Mouse (Mus musculus) forebrain, embryonic 11.5 days (tissue): ENCODE data around the gene Nek11. TPM values are rescaled to one million over a fixed set of nuclear protein-coding genes. Genes with fewer than 3 reads are reported as not detected.
A peak's percentile ranks its signal among the peaks of the same experiment; 100 is the strongest.

Experiments
- ATAC-seq: fragments of 200-750 bp; cut with Nextera tagmentation; replicated peaks from 2 replicates; pipeline ENCODE4 v1.8.0; 2017; ENCODE audit warnings: moderate TSS enrichment; ENCODE audit not compliant: low FRiP score
- DNase-seq: peaks from one replicate; pipeline ENCODE4 v3.0.0-alpha.2; 2017; ENCODE audit warnings: low spot score
- H3K27ac ChIP-seq: fragments of 300-500 bp; sonication (generic); 2 replicates; pipeline ENCODE4 v1.5.1; 2014; ENCODE audit warnings: low read depth, low read length
- H3K27me3 ChIP-seq: fragments of 300-500 bp; sonication (generic); 2 replicates; pipeline ENCODE4 v1.6.1; 2014; ENCODE audit warnings: mild to moderate bottlenecking, low read length, mixed read lengths; ENCODE audit not compliant: control insufficient read depth, insufficient read depth
- H3K36me3 ChIP-seq: fragments of 300-500 bp; sonication (generic); 2 replicates; pipeline ENCODE4 v1.6.1; 2014; ENCODE audit warnings: mild to moderate bottlenecking, low read length, moderate library complexity, mixed read lengths; ENCODE audit not compliant: control insufficient read depth, insufficient read depth
- H3K4me1 ChIP-seq: fragments of 300-500 bp; sonication (generic); replicated peaks from 2 replicates; pipeline ENCODE4 v1.6.1; 2014; ENCODE audit warnings: low read length, mixed read lengths; ENCODE audit not compliant: control insufficient read depth, insufficient read depth
- H3K4me2 ChIP-seq: fragments of 300-500 bp; sonication (generic); 2 replicates; pipeline ENCODE4 v1.6.1; 2014; ENCODE audit warnings: low read depth, mild to moderate bottlenecking, low read length, moderate library complexity, mixed read lengths; ENCODE audit not compliant: severe bottlenecking
- H3K4me3 ChIP-seq: fragments of 300-500 bp; sonication (generic); 2 replicates; pipeline ENCODE4 v1.5.1; 2014; ENCODE audit warnings: low read depth, low read length
- H3K9ac ChIP-seq: fragments of 300-500 bp; sonication (generic); 2 replicates; pipeline ENCODE4 v1.6.1; 2014; ENCODE audit warnings: low read length
- H3K9me3 ChIP-seq: fragments of 300-500 bp; sonication (generic); 2 replicates; pipeline ENCODE4 v1.6.1; 2016; ENCODE audit warnings: low read length, mixed read lengths; ENCODE audit not compliant: control insufficient read depth
- WGBS: fragments of 180-500 bp; shearing (Covaris S2); extraction: QIAGEN DNeasy Blood & Tissue Kit; methylation state at CpG from one replicate; pipeline ENCODE4 v1.1.7; 2014; 5-methylcytosine and 5-hydroxymethylcytosine counted together
- polyA plus RNA-seq: library from polyadenylated mRNA; unstranded; fragments of >200 nt; fragmentation: Nextera tagmentation; extraction: Ambion mirVana; gene quantifications from 2 replicates; pipeline ENCODE4 v1.2.1, GENCODE M21; 2014

The Nek11 gene
- polyA plus RNA-seq, 1 experiment from 2014 or later = 0.63 TPM

DNA sequence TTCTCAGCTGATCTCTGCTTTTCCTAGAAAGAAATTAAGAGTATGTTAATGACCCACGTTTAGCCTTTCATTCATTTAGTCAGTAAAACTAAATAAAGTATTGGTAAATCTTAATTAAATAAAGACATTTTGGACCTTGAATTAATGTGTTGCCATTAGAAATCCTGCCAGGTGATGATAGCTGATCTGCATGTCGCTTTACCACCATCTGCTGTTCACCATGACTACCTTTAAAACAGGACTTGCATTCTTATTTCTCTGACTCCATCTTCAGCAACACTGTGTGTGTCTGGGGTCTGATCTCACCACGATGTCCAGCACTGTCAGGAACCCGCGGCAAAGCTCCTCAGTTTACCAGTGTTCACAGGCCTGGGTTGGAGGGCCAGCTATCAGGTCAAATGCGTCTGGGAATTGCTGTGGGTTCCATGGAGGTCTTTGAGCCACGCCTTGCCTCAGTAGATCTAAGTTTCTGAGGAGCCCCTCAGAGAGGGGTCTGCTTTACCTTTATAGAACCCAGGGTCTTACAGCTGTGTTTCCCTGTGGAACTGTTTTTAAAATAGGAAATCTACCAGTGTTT lies 18.3 kb downstream of the Nek11 start:
- DNase-seq (no peak), ATAC-seq (no peak)
- Histone ChIP-seq H3K4me2 (no peak overlapping the region), H3K36me3 (no peaks in the 10 kb centered on the region), H3K4me1 (no peaks in the 10 kb centered on the region), H3K27me3 (no peaks in the 10 kb centered on the region), H3K27ac (no peak overlapping the region), H3K4me3 (no peak overlapping the region), H3K9ac (no peak overlapping the region), H3K9me3 (no peaks in the 10 kb centered on the region)
- 79% methylated on average over 7 of the region's 7 CpGs for WGBS

GRCm38 (mm10) chr9:105376411-105376810 lies 18.9 kb downstream of the Nek11 start:
- Histone ChIP-seq H3K27ac (no peak overlapping the region), H3K4me3 (no peak overlapping the region), H3K4me2 (no peak overlapping the region), H3K9ac (no peak overlapping the region), H3K27me3 (no peaks in the 10 kb centered on the region), H3K9me3 (no peaks in the 10 kb centered on the region), H3K36me3 (no peaks in the 10 kb centered on the region), H3K4me1 (no peaks in the 10 kb centered on the region)
- ATAC-seq (no peak), DNase-seq (no peak)
- 83% methylated on average over 7 of the region's 7 CpGs for WGBS

DNA sequence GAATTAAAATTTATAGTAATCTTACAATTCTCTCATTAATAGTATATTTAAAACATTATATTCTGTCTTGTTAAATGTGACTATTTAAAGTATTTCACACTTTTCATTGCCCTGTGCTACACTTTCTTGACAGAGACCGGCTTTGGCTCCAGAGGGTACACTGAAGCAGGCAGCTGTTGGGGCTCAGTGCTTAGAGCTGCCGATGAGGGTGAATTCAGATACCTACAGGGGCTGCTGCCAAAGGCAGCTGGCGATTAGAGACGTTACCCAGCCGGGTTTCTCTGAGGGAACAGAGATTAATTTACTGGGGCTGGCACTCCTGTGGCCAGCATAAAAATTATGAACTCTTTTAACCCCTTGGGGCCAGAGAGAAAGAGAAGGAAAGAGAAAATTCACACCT lies 21.0 kb downstream of the Nek11 start:
- H3K27me3 ChIP-seq = no peaks in the 10 kb centered on the region
- no peaks in the 10 kb centered on the region for H3K4me1 ChIP-seq
- WGBS = 74% methylated on average over 5 of the region's 5 CpGs
- DNase-seq (no peak), ATAC-seq (no peak)
- no peak overlapping the region for H3K27ac ChIP-seq
- no peak overlapping the region for H3K4me2 ChIP-seq
- no peaks in the 10 kb centered on the region for H3K9me3 ChIP-seq
- no peak overlapping the region for H3K9ac ChIP-seq
- no peak overlapping the region for H3K4me3 ChIP-seq
- no peaks in the 10 kb centered on the region for H3K36me3 ChIP-seq

- DNase-seq = no peak
- H3K9ac ChIP-seq = no peak overlapping the region
- no peaks in the 10 kb centered on the region for H3K4me1 ChIP-seq
- no peaks in the 10 kb centered on the region for H3K36me3 ChIP-seq
- 88% methylated on average over 3 of the region's 3 CpGs for WGBS
- no peaks in the 10 kb centered on the region for H3K9me3 ChIP-seq
- H3K4me3 ChIP-seq = no peak overlapping the region
- no peak overlapping the region for H3K27ac ChIP-seq
- ATAC-seq = no peak
- no peaks in the 10 kb centered on the region for H3K27me3 ChIP-seq
- no peak overlapping the region for H3K4me2 ChIP-seq
Observed at GRCm38 (mm10) chr9:105368605-105369004, 26.7 kb downstream of the Nek11 start.

DNA sequence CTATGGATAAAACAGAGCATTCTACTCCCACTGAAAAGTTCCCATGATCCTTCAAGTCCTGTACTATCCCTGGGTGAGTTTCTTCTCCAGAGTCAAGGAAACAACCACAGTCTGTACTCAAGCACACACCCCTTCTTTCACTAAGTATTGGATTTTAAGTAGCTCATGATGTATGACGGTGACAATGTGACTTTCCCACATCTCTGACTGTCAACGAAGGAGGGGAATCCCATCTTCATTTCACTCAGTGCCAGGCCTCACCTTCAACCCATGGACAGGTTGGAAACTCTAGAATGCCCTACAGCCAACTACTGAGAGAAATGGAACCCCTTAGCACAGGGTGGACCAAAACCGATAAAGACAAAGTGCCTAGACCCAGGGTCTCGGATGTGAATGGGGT lies 29.1 kb downstream of the Nek11 start:
- Histone ChIP-seq H3K4me3 (no peak overlapping the region), H3K27ac (no peak overlapping the region), H3K4me1 (no peaks in the 10 kb centered on the region), H3K9ac (no peak overlapping the region), H3K36me3 (no peaks in the 10 kb centered on the region), H3K9me3 (no peaks in the 10 kb centered on the region), H3K4me2 (no peak overlapping the region), H3K27me3 (no peaks in the 10 kb centered on the region)
- DNase-seq (no peak), ATAC-seq (no peak)
- 90% methylated on average over 4 of the region's 4 CpGs for whole genome bisulfite sequencing

- Histone ChIP-seq H3K4me3 (no peak overlapping the region), H3K4me2 (no peak overlapping the region), H3K36me3 (no peaks in the 10 kb centered on the region), H3K9ac (no peak overlapping the region), H3K9me3 (no peaks in the 10 kb centered on the region), H3K4me1 (no peaks in the 10 kb centered on the region), H3K27me3 (no peaks in the 10 kb centered on the region), H3K27ac (no peak overlapping the region)
- ATAC-seq = no peak
- no peak for DNase-seq
- 85% methylated on average over 5 of the region's 5 CpGs for WGBS
Observed at GRCm38 (mm10) chr9:105363520-105364231, 31.6 kb downstream of the Nek11 start.

GRCm38 (mm10) chr9:105362181-105362580 lies 33.1 kb downstream of the Nek11 start:
- 87% methylated on average over 2 of the region's 2 CpGs for WGBS
- no peaks in the 10 kb centered on the region for H3K4me1 ChIP-seq
- no peaks in the 10 kb centered on the region for H3K27me3 ChIP-seq
- no peaks in the 10 kb centered on the region for H3K36me3 ChIP-seq
- DNase-seq (no peak), ATAC-seq (no peak)
- H3K9me3 ChIP-seq = no peaks in the 10 kb centered on the region
- no peak overlapping the region for H3K9ac ChIP-seq
- H3K27ac ChIP-seq = no peak overlapping the region
- no peak overlapping the region for H3K4me2 ChIP-seq
- no peak overlapping the region for H3K4me3 ChIP-seq

DNA sequence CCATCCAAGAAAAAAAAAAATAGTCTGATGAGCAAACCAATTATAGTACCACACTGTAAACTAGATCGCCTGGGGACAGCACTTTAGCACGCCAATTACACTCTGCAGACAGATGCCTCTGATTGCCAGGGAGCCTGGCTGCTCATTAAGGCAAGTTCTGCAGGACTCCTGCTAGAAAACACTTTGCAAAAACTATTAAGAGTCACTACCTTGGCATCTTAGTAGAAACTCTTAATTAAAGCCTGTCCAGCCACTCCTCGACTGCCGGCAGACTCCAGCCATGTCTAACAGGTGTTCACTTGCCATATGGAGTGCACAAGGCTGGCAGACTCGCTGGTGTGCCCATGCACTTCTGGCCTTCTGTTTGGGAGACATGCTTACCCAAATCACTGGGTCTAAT lies 46.3 kb downstream of the Nek11 start:
- DNase-seq = peak; percentile 68
- Histone ChIP-seq H3K4me1 (no peaks in the 10 kb centered on the region), H3K4me3 (no peak overlapping the region), H3K27ac (no peak overlapping the region), H3K9ac (no peak overlapping the region), H3K36me3 (no peaks in the 10 kb centered on the region), H3K4me2 (no peak overlapping the region), H3K27me3 (no peaks in the 10 kb centered on the region), H3K9me3 (no peaks in the 10 kb centered on the region)
- peak; percentile 83 for ATAC-seq
- 59% methylated on average over 5 of the region's 5 CpGs for WGBS
